In the genomic region with DNA sequence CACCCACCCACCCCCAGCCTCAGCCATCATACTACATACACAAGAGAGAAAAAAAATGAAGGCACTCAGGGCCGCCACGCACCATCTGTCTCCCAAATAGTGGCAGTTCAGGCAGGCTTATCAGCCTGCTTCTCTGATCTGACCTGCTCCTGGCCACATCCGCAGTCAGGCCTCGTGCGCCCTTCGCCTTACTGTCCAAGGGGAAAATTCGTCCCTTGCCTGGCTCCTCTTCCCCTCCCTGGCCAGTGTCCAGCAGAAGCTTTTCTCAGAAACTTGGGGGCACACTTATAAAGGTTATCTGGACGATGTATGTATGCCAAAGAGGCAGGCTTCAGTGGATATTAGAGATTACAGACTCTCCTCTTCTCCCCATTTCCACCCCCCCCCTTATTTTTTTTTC, we compare ENCODE assay signal across 25 mouse cellular contexts.
DNase-seq lines count a peak whose midpoint lies in the region; ATAC-seq and TF ChIP-seq lines count a peak whose summit lies in the region.
"Had no signal": no experiment of that assay in that cellular context is flagged by ENCODE, and none has a peak within 500 bp of the region (broad histone marks: within the 10 kb centered on the region; RNA-seq: fewer than 3 reads in every experiment).

No protein-coding gene starts in this region.

- TF ChIP-seq POLR2A in kidney, adult 2 months (IDR thresholded peaks at IDR 0.05; ENCODE audit: low read depth, low read length), result no peak
- no peak for TF ChIP-seq POLR2A in MEL (IDR thresholded peaks at IDR 0.05; ENCODE audit: control insufficient read depth in 1 of 2, insufficient read depth in 1 of 2, low read depth in 1 of 2, low read length in 2 of 2, poor library complexity in 1 of 2)

- no peaks in the 10 kb centered on the region for H3K36me3 ChIP-seq in kidney, adult 2 months (ENCODE audit: control insufficient read depth, insufficient read depth, low read length)
- peaks cover 0 to 54% of the 10 kb centered on the region in 2 experiments; a peak in 2 of 4 replicates for H3K36me3 ChIP-seq in MEL (ENCODE audit: control insufficient read depth in 1 of 2, insufficient read depth in 2 of 2, low read length in 2 of 2)
- no peaks in the 10 kb centered on the region for H3K36me3 ChIP-seq in liver, embryonic 15.5 days (replicated peaks)
- H3K36me3 ChIP-seq: embryonic facial prominence, embryonic 12.5 days; embryonic facial prominence, embryonic 15.5 days; heart, embryonic 13.5 days had no signal

- no peak for TF ChIP-seq CTCF in kidney, adult 2 months (conservative IDR thresholded peaks at IDR 0.05; ENCODE audit: insufficient read depth, insufficient read length, low read depth, low read length)
- no peak for TF ChIP-seq CTCF in MEL (IDR thresholded peaks at IDR 0.05 in 2 of 3, conservative IDR thresholded peaks at IDR 0.05 in 1 of 3; ENCODE audit: control insufficient read depth in 1 of 3, insufficient read depth in 1 of 3, low read depth in 2 of 3, low read length in 3 of 3, poor library complexity in 1 of 3, severe bottlenecking in 1 of 3)

- DNase-seq in adrenal gland, adult 2 months, result peak; percentile 27
- DNase-seq in adrenal gland, postnatal 4 days (ENCODE audit: low spot score in 2 of 2), result no peak
- DNase-seq in kidney, adult 2 months, result peak; percentile 2
- no peak for DNase-seq in kidney, adult 9 months
- peak; percentile 62 for DNase-seq in MEL (ENCODE audit: low read depth, low spot score)
- no peak for DNase-seq in right cerebral cortex, postnatal 36 days (ENCODE audit: low spot score in 2 of 2)
- DNase-seq in right cerebral cortex, postnatal 25 days, result no peak
- DNase-seq: adrenal gland, adult 8-10 months; cerebellum, adult 11 months; cerebellum, adult 2 months; cerebellum, adult 9-11 months; cerebellum, postnatal 25 days; forebrain, postnatal 0 days; gastrocnemius, adult 2 months; gastrocnemius, postnatal 14 days; heart, adult 11 months; heart, postnatal 14 days had no signal

- no peak for ATAC-seq in liver, embryonic 15.5 days (ENCODE audit: insufficient read depth)
- ATAC-seq: forebrain, embryonic 14.5 days; forebrain, postnatal 0 days; hindbrain, postnatal 0 days; Patski had no signal

- H3K79me2 ChIP-seq in MEL (ENCODE audit: control insufficient read depth, insufficient read depth, low read length, poor library complexity), result peaks cover 7% of the 10 kb centered on the region; the same call in 1 of the 2 replicates

- WGBS in kidney, adult 2 months, result 79% methylated on average over 8 of the region's 8 CpGs
- 14% methylated on average over 8 of the region's 8 CpGs for WGBS in liver, embryonic 15.5 days (ENCODE audit: insufficient replicate concordance)

- no peak for TF ChIP-seq RAD21 in MEL (IDR thresholded peaks at IDR 0.05; ENCODE audit: low read depth, low read length)

- no peaks in the 10 kb centered on the region for H3K27me3 ChIP-seq in kidney, adult 2 months (replicated peaks; ENCODE audit: control insufficient read depth, insufficient read depth, low read length)
- no peaks in the 10 kb centered on the region for H3K27me3 ChIP-seq in MEL (ENCODE audit: control insufficient read depth in 1 of 2, insufficient read depth in 2 of 2, low read length in 2 of 2)
- H3K27me3 ChIP-seq in liver, embryonic 15.5 days, result peaks cover 29% of the 10 kb centered on the region

- no peaks in the 10 kb centered on the region for H3K9me3 ChIP-seq in MEL (replicated peaks; ENCODE audit: insufficient read depth, low read length)
- no peaks in the 10 kb centered on the region for H3K9me3 ChIP-seq in liver, embryonic 15.5 days (replicated peaks)
- H3K9me3 ChIP-seq: embryonic facial prominence, embryonic 12.5 days; embryonic facial prominence, embryonic 15.5 days; heart, embryonic 13.5 days had no signal

- no peak overlapping the region for H3K4me2 ChIP-seq in liver, embryonic 15.5 days
- H3K4me2 ChIP-seq: embryonic facial prominence, embryonic 12.5 days; embryonic facial prominence, embryonic 15.5 days; heart, embryonic 13.5 days; hindbrain, embryonic 14.5 days had no signal

- H3K4me3 ChIP-seq in kidney, adult 2 months (ENCODE audit: insufficient read depth, low read depth, low read length), result no peak overlapping the region
- peak overlapping the region in 1 of 2 experiments; percentile 9; a peak in 2 of 4 replicates for H3K4me3 ChIP-seq in MEL (ENCODE audit: control insufficient read depth in 1 of 2, insufficient read depth in 1 of 2, low read depth in 2 of 2, low read length in 2 of 2)
- no peak overlapping the region for H3K4me3 ChIP-seq in liver, embryonic 15.5 days (replicated peaks)
- H3K4me3 ChIP-seq: embryonic facial prominence, embryonic 12.5 days; embryonic facial prominence, embryonic 15.5 days; gastrocnemius, adult 2 months; heart, embryonic 13.5 days had no signal

- peak; percentile 17 to 44; a peak in 3 of 4 replicates for TF ChIP-seq EP300 in MEL (IDR thresholded peaks at IDR 0.05; ENCODE audit: low read depth in 1 of 2, low read length in 2 of 2)

- H3K9ac ChIP-seq in MEL (ENCODE audit: control insufficient read depth, low read depth, low read length, poor library complexity, severe bottlenecking), result peak overlapping the region; percentile 71
- H3K9ac ChIP-seq in liver, embryonic 15.5 days, result no peak overlapping the region
- H3K9ac ChIP-seq: embryonic facial prominence, embryonic 12.5 days; embryonic facial prominence, embryonic 15.5 days; forebrain, postnatal 0 days; heart, embryonic 13.5 days; hindbrain, embryonic 14.5 days had no signal

- H3K27ac ChIP-seq in kidney, adult 2 months (ENCODE audit: insufficient read depth, low read depth, low read length), result no peak overlapping the region
- peak overlapping the region; percentile 90 for H3K27ac ChIP-seq in MEL (ENCODE audit: control insufficient read depth, low read depth, low read length)
- peak overlapping the region; percentile 53; the same call in 1 of the 2 replicates for H3K27ac ChIP-seq in liver, embryonic 15.5 days (replicated peaks)
- H3K27ac ChIP-seq: embryonic facial prominence, embryonic 12.5 days; embryonic facial prominence, embryonic 15.5 days; gastrocnemius, adult 2 months; heart, embryonic 13.5 days; hindbrain, embryonic 14.5 days; hindbrain, postnatal 0 days had no signal

- H3K4me1 ChIP-seq in kidney, adult 2 months (ENCODE audit: control insufficient read depth, insufficient read depth, low read length), result no peaks in the 10 kb centered on the region
- H3K4me1 ChIP-seq in MEL (ENCODE audit: control insufficient read depth in 1 of 2, insufficient read depth in 2 of 2, low read length in 2 of 2), result peaks cover 22 to 62% of the 10 kb centered on the region in 2 experiments
- H3K4me1 ChIP-seq in liver, embryonic 15.5 days (replicated peaks), result peaks cover 83% of the 10 kb centered on the region

TF ChIP-seq in MEL, 35 proteins besides CTCF, POLR2A, EP300 and RAD21:
- no peak; the same call in 1 of the 2 replicates for TF ChIP-seq RCOR1 (IDR thresholded peaks at IDR 0.05; ENCODE audit: low read depth, low read length)
- peak; percentile 58; the same call in 1 of the 2 replicates for TF ChIP-seq ETS1 (IDR thresholded peaks at IDR 0.05; ENCODE audit: low read depth, low read length)
- peak; percentile 50 for TF ChIP-seq BHLHE40 (IDR thresholded peaks at IDR 0.05; ENCODE audit: borderline replicate concordance, low read depth, low read length)
- TF ChIP-seq ZNF384 (IDR thresholded peaks at IDR 0.05; ENCODE audit: low read depth, low read length), result peak; percentile 70
- TF ChIP-seq SIN3A (IDR thresholded peaks at IDR 0.05; ENCODE audit: low read length), result 0 out of 2 replicates have a peak, but pooled peaks have one; percentile 50
- 0 out of 2 replicates have a peak, but pooled peaks have one; percentile 40 for TF ChIP-seq MYC (IDR thresholded peaks at IDR 0.05; ENCODE audit: low read depth, low read length)
- no peak for TF ChIP-seq MEF2A (IDR thresholded peaks at IDR 0.05; ENCODE audit: extremely low read depth, insufficient replicate concordance, low read depth, low read length, poor library complexity, severe bottlenecking)
- TF ChIP-seq GABPA (IDR thresholded peaks at IDR 0.05; ENCODE audit: low read depth, low read length), result no peak
- TF ChIP-seq TCF12 (IDR thresholded peaks at IDR 0.05; ENCODE audit: low read depth, low read length), result peak; percentile 42; the same call in 1 of the 2 replicates
- 0 out of 2 replicates have a peak, but pooled peaks have one; percentile 44 for TF ChIP-seq ZMIZ1 (IDR thresholded peaks at IDR 0.05; ENCODE audit: low read depth, low read length)
- TF ChIP-seq MAX (IDR thresholded peaks at IDR 0.05; ENCODE audit: low read length), result peak; percentile 67
- 0 out of 2 replicates have a peak, but pooled peaks have one; percentile 9 for TF ChIP-seq USF1 (IDR thresholded peaks at IDR 0.05; ENCODE audit: low read depth, low read length)
- peak; percentile 23; the same call in 1 of the 2 replicates for TF ChIP-seq NELFE (IDR thresholded peaks at IDR 0.05; ENCODE audit: low read depth, low read length)
- no peak for TF ChIP-seq CHD2 (IDR thresholded peaks at IDR 0.05; ENCODE audit: low read length)

Comparison
In these comparisons a context has a peak if more than half of its experiments do, and no peak if none do; other contexts are left out.
1. DNase-seq: peak in adrenal gland, adult 2 months (single experiment), kidney, adult 2 months (single experiment) and MEL (single experiment); none in adrenal gland, postnatal 4 days (0 of 2), kidney, adult 9 months (single experiment), right cerebral cortex, postnatal 36 days (0 of 2) and right cerebral cortex, postnatal 25 days (single experiment).